Mouse (Mus musculus) regulatory T cell (primary cell): ENCODE measurements around the gene Gfpt1.

Source experiments
- in situ Hi-C: fragments of 300-600 bp; cut with MboI, MseI; formaldehyde crosslinking; loops from one replicate; pipeline ENCODE4 v1.15.1; 2025; ENCODE audit warnings: high pct_unique_total_duplicates

Gene Gfpt1

GRCm38 (mm10) chr6:87100297-87101020, 57.8 kb downstream of the Gfpt1 start:
- in situ Hi-C loops = no loop called here

GRCm38 (mm10) chr6:87101281-87101954, 58.8 kb downstream of the Gfpt1 start:
- in situ Hi-C loops = no loop called here

GRCm38 (mm10) chr6:87101955-87102353, 59.3 kb downstream of the Gfpt1 start:
- in situ Hi-C loops = no loop called here

GRCm38 (mm10) chr6:87102421-87102911, 59.8 kb downstream of the Gfpt1 start:
- in situ Hi-C loops = no loop called here

GRCm38 (mm10) chr6:87103314-87103713, 60.7 kb downstream of the Gfpt1 start:
- in situ Hi-C loops = no loop called here

GRCm38 (mm10) chr6:87104123-87104796, 61.6 kb downstream of the Gfpt1 start, which contains the start of gene D6Ertd527e:
Gene D6Ertd527e (plus strand): TSS chr6:87104746.
- in situ Hi-C loops = no loop called here

- in situ Hi-C loops = no loop called here
Observed at GRCm38 (mm10) chr6:87111493-87111892, 68.8 kb downstream of the Gfpt1 start.

GRCm38 (mm10) chr6:87112125-87112524, 69.5 kb downstream of the Gfpt1 start:
- in situ Hi-C loops = no loop called here

GRCm38 (mm10) chr6:87115981-87116380, 73.3 kb downstream of the Gfpt1 start:
- in situ Hi-C loops = no loop called here

GRCm38 (mm10) chr6:87116596-87116995, 74.0 kb downstream of the Gfpt1 start:
- in situ Hi-C loops = no loop called here

- in situ Hi-C loops = no loop called here
Observed at GRCm38 (mm10) chr6:87119066-87119837, 76.6 kb downstream of the Gfpt1 start.

GRCm38 (mm10) chr6:87119975-87120374, 77.3 kb downstream of the Gfpt1 start:
- in situ Hi-C loops = no loop called here

- in situ Hi-C loops = no loop called here
Observed at GRCm38 (mm10) chr6:87120661-87121060, 78.0 kb downstream of the Gfpt1 start.

GRCm38 (mm10) chr6:87121961-87122360, 79.3 kb downstream of the Gfpt1 start:
- in situ Hi-C loops = no loop called here

- in situ Hi-C loops = no loop called here
Observed at GRCm38 (mm10) chr6:87123406-87123805, 80.8 kb downstream of the Gfpt1 start.

GRCm38 (mm10) chr6:87123973-87124372, 81.3 kb downstream of the Gfpt1 start:
- in situ Hi-C loops = no loop called here

GRCm38 (mm10) chr6:87127049-87127753, 84.6 kb downstream of the Gfpt1 start:
- in situ Hi-C loops = no loop called here

GRCm38 (mm10) chr6:87129861-87130260, 87.2 kb downstream of the Gfpt1 start:
- in situ Hi-C loops = no loop called here

GRCm38 (mm10) chr6:87130628-87131027, 88.0 kb downstream of the Gfpt1 start:
- in situ Hi-C loops = no loop called here

GRCm38 (mm10) chr6:87131078-87131477, 88.4 kb downstream of the Gfpt1 start:
- in situ Hi-C loops = no loop called here

GRCm38 (mm10) chr6:87133520-87133919, 90.9 kb downstream of the Gfpt1 start:
- in situ Hi-C loops = no loop called here
